Comparison of ENCODE assay signal across 21 mouse cellular contexts in the genomic region with DNA sequence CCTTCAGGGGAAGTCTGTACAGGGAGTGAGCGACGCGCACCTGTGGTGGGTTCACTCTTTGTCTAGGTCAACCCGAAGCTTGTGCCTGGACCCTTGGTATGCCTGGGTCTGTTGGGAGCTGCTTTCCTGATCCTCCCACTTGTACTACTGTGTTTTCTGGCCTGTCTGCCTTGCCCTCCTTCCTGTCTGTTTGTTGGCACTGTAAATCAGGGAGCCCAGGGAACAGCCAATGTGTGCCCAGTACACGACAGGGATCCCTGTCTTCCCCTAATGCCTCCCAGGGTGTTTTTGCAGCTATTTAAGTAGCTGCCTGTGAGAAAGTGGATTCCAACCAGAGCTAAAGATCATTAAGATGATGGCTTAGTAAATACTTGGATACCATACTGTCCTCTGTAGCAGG. TPM values are rescaled to one million over a fixed set of nuclear protein-coding genes. Genes with fewer than 3 reads are reported as not detected.
DNase-seq lines count a peak whose midpoint lies in the region; ATAC-seq and TF ChIP-seq lines count a peak whose summit lies in the region.
"Had no signal": no experiment of that assay in that cellular context is flagged by ENCODE, and none has a peak within 500 bp of the region (broad histone marks: within the 10 kb centered on the region; RNA-seq: fewer than 3 reads in every experiment).

No protein-coding gene starts in this region.

- H3K4me3 ChIP-seq in gastrocnemius, adult 2 months, result no peak overlapping the region
- H3K4me3 ChIP-seq in forebrain, embryonic 11.5 days (ENCODE audit: low read depth, low read length), result no peak overlapping the region
- H3K4me3 ChIP-seq: embryonic facial prominence, embryonic 10.5 days; embryonic facial prominence, embryonic 12.5 days; forebrain, embryonic 12.5 days had no signal

- no peak for TF ChIP-seq CTCF in gastrocnemius, adult 2 months (IDR thresholded peaks at IDR 0.05)

- no peak overlapping the region for H3K4me2 ChIP-seq in forebrain, embryonic 11.5 days (ENCODE audit: low read depth, low read length, severe bottlenecking)
- H3K4me2 ChIP-seq: embryonic facial prominence, embryonic 12.5 days; forebrain, embryonic 12.5 days had no signal

- ATAC-seq in forebrain, embryonic 11.5 days (replicated peaks; ENCODE audit: low FRiP score), result no peak
- ATAC-seq: activated CD4-positive, CD25-positive, alpha-beta regulatory T cell, adult 4 months; forebrain, embryonic 14.5 days; forebrain, embryonic 16.5 days; Patski had no signal

- no peaks in the 10 kb centered on the region for H3K4me1 ChIP-seq in forebrain, embryonic 11.5 days (replicated peaks; ENCODE audit: control insufficient read depth, insufficient read depth, low read length)
- H3K4me1 ChIP-seq: embryonic facial prominence, embryonic 10.5 days; embryonic facial prominence, embryonic 12.5 days; forebrain, embryonic 12.5 days had no signal

- H3K36me3 ChIP-seq in forebrain, embryonic 11.5 days (ENCODE audit: control insufficient read depth, insufficient read depth, low read length), result no peaks in the 10 kb centered on the region
- H3K36me3 ChIP-seq: embryonic facial prominence, embryonic 12.5 days; G1E had no signal

- peak; percentile 38 for DNase-seq in cerebellum, adult 11-12 months
- no peak for DNase-seq in cerebellum, adult 9-10 months
- peak; percentile 13 for DNase-seq in cerebellum, adult 8-10 months
- no peak for DNase-seq in cerebellum, adult 18-20 months
- DNase-seq in gastrocnemius, adult 2 months, result peak; percentile 27
- no peak for DNase-seq in gastrocnemius, postnatal 14 days
- DNase-seq in brain, adult 2 months (ENCODE audit: low read depth, low spot score), result peak; percentile 41
- no peak for DNase-seq in forebrain, embryonic 11.5 days (ENCODE audit: low spot score)
- DNase-seq: adrenal gland, adult 2 months; adrenal gland, postnatal 10 days; adrenal gland, postnatal 25 days; cerebellum, postnatal 10 days; gastrocnemius, postnatal 25 days had no signal

- 87% methylated on average over 5 of the region's 5 CpGs for WGBS in forebrain, embryonic 11.5 days

- intact Hi-C loops in gastrocnemius, adult 2 months (cut with DNase I), result no loop called here
- intact Hi-C loops in gastrocnemius, postnatal 14 days (cut with DNase I; ENCODE audit: low total_unique reads), result no loop called here

- no peak overlapping the region for H3K9ac ChIP-seq in forebrain, embryonic 11.5 days (ENCODE audit: low read length)
- H3K9ac ChIP-seq: embryonic facial prominence, embryonic 12.5 days; forebrain, embryonic 12.5 days had no signal

- peak overlapping the region; percentile 75 for H3K27ac ChIP-seq in gastrocnemius, adult 2 months
- H3K27ac ChIP-seq in forebrain, embryonic 11.5 days (ENCODE audit: low read depth, low read length), result no peak overlapping the region
- H3K27ac ChIP-seq: embryonic facial prominence, embryonic 10.5 days; embryonic facial prominence, embryonic 12.5 days; forebrain, embryonic 12.5 days had no signal

- no peaks in the 10 kb centered on the region for H3K9me3 ChIP-seq in forebrain, embryonic 11.5 days (ENCODE audit: control insufficient read depth, low read length)
- H3K9me3 ChIP-seq: embryonic facial prominence, embryonic 12.5 days; forebrain, embryonic 12.5 days; G1E had no signal

- H3K27me3 ChIP-seq in forebrain, embryonic 11.5 days (ENCODE audit: control insufficient read depth, insufficient read depth, low read length), result no peaks in the 10 kb centered on the region
- H3K27me3 ChIP-seq: embryonic facial prominence, embryonic 12.5 days; forebrain, embryonic 12.5 days; Patski had no signal

RNA-seq across cellular contexts. Expression of gene Rragd, which starts 14.7 kb away (rescaled TPM):
- 100 to 1,000 TPM; 174 to 204 TPM for total RNA-seq in gastrocnemius, adult 2 months (2021)
- 10 to 100 TPM; 84.1 to 84.5 TPM for total RNA-seq in gastrocnemius, postnatal 14 days (2021)
- 28.2 and 30.2 TPM in 2 replicates for polyA plus RNA-seq in forebrain, embryonic 11.5 days (2014; fragmentation: Nextera tagmentation; extraction: Ambion mirVana)

RNA-seq across cellular contexts. Expression of gene Ube2j1, which starts 33.6 kb away (rescaled TPM):
- total RNA-seq in gastrocnemius, adult 2 months (2021), result 10 to 100 TPM; 50.5 to 54.7 TPM
- 10 to 100 TPM; 51.1 to 56.2 TPM for total RNA-seq in gastrocnemius, postnatal 14 days (2021)
- polyA plus RNA-seq in forebrain, embryonic 11.5 days (2014; fragmentation: Nextera tagmentation; extraction: Ambion mirVana), result 54.6 and 57.7 TPM in 2 replicates

RNA-seq across cellular contexts. Expression of gene Ankrd6, which starts 46.9 kb away (rescaled TPM):
- 1 to 10 TPM; 2.5 to 6.2 TPM for total RNA-seq in gastrocnemius, adult 2 months (2021)
- total RNA-seq in gastrocnemius, postnatal 14 days (2021), result 1 to 10 TPM; 2.3 TPM
- polyA plus RNA-seq in forebrain, embryonic 11.5 days (2014; fragmentation: Nextera tagmentation; extraction: Ambion mirVana), result 16.2 and 16.8 TPM in 2 replicates

Comparison
In these comparisons a context has a peak if more than half of its experiments do, and no peak if none do; other contexts are left out.
1. DNase-seq: peak in cerebellum, adult 11-12 months (single experiment), cerebellum, adult 8-10 months (single experiment), gastrocnemius, adult 2 months (single experiment) and brain, adult 2 months (single experiment); none in cerebellum, adult 9-10 months (single experiment), cerebellum, adult 18-20 months (0 of 2), gastrocnemius, postnatal 14 days (single experiment) and forebrain, embryonic 11.5 days (single experiment).